Mouse (Mus musculus): ENCODE results near the gene St6gal2. TPM values are rescaled to one million over a fixed set of nuclear protein-coding genes. Genes with fewer than 3 reads are reported as not detected.

The St6gal2 gene
- polyA plus RNA-seq (2015; fragmentation: Nextera tagmentation; extraction: Ambion mirVana), result 0.20 and 0.29 TPM in 2 replicates

DNA sequence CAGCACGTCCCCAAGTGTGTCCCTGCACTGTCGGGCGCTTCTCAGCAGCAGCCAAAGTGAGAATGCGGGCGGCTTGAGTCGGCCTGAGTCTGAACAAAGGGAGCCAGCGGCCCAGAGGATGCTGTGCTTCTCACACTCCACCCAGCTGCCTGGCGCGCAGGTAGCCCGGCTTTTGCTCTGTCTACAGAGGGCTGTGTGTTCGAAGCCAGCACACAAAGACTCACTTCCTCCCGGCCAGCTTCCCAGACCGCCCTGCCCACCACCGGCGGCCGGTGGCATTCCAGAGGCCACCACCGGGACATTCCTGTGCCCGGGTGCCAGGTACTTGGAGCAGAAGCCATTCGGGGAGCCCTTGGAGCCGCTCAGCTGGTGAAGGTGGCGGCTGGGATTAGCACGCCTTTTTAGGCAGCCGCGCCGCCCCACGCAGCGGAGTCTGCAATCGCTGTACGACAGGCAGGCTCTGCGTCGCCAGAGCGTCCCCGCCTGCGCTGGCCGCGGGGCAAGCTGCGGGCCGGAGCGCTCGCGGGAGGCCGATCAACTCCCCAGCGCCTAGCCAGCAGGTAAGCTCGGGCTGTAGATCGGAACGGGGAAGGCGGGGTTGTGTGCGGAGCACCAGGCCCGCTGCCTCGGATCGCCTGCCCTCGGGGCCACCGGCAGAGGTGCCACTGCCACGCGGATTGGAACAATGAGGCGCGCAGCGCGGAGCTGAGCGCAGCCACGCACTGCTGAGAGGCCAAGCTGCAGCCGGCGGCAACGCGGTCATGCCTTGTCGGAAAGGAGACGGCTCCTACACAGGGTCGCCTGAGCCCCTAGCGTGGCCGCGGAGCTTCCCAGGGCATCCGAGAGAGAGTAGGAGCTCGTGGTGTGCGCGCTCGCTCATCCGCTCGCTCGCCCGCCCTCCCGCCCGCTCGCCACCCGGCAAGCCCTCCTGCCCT is at the start of gene St6gal2:
St6gal2 (plus strand) TSS at position 133 of the 935 bp plus-strand sequence.
- H3K9ac ChIP-seq, result peak within 1 kb of the TSS; percentile 68
- no peak within 1 kb of the TSS for H3K27ac ChIP-seq (replicated peaks)
- no peaks in the 10 kb centered on the region for H3K9me3 ChIP-seq
- peaks cover 12% of the 10 kb centered on the region; the same call in 1 of the 2 replicates for H3K4me1 ChIP-seq
- peak within 1 kb of the TSS; percentile 61 for H3K4me3 ChIP-seq
- H3K4me2 ChIP-seq, result peak within 1 kb of the TSS; percentile 94
- peaks cover 62% of the 10 kb centered on the region for H3K27me3 ChIP-seq (replicated peaks)
- no peak for ATAC-seq (ENCODE audit: extremely low read depth, insufficient number of reproducible peaks, low FRiP score, low TSS enrichment)
- no peaks in the 10 kb centered on the region for H3K36me3 ChIP-seq
- WGBS, result under 1% methylated on average over 84 of the region's 84 CpGs

DNA sequence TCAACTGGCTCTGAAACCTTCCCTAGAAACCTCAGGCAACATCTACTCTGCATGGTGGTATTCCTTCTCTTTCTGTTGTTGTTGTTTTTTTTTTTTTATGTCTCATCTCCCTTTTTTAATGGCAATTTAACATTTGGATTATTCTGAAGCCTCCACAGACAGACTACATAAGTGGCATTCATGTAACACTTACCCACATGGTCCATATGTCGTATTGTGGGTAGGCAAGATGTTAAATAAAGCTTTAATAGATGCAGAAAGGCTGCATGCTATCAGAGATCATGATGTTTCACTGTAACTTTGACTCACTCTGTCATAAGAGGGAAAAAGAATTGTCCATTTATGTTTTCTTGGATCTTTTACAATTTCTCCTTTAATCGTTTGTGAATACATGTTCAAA is 39.1 kb upstream of the St6gal2 start:
- no peak overlapping the region for H3K27ac ChIP-seq (replicated peaks)
- no peak overlapping the region for H3K9ac ChIP-seq
- no peaks in the 10 kb centered on the region for H3K4me1 ChIP-seq
- H3K4me2 ChIP-seq, result no peak overlapping the region
- H3K9me3 ChIP-seq, result no peaks in the 10 kb centered on the region
- 80% methylated on average over 2 of the region's 2 CpGs for WGBS
- H3K36me3 ChIP-seq, result no peaks in the 10 kb centered on the region
- H3K4me3 ChIP-seq, result no peak overlapping the region
- no peaks in the 10 kb centered on the region for H3K27me3 ChIP-seq (replicated peaks)
- no peak for ATAC-seq (ENCODE audit: extremely low read depth, insufficient number of reproducible peaks, low FRiP score, low TSS enrichment)

DNA sequence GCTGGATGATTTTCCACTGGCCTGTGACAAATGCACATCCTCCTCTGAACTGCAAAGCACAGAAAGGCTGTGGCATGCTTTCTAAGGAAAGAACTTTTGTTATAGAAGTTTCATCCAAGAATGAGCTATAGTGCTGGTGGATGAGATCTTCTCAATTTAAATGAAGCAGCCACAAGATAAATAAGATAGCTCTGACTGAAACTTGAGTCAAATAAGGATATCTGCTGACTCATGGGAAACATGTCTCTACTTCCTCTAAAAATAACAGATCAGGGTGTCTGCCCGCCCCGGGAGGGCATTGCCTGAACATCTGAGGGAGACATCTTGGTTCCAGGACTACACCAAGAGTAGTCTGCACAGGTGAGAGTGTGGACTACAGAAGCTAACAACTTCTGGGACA is 28.7 kb upstream of the St6gal2 start:
- Histone ChIP-seq H3K4me3 (no peak overlapping the region), H3K36me3 (no peaks in the 10 kb centered on the region), H3K4me2 (no peak overlapping the region), H3K9me3 (no peaks in the 10 kb centered on the region), H3K27ac (replicated peaks) (no peak overlapping the region), H3K9ac (no peak overlapping the region), H3K27me3 (replicated peaks) (no peaks in the 10 kb centered on the region), H3K4me1 (no peaks in the 10 kb centered on the region)
- ATAC-seq (ENCODE audit: extremely low read depth, insufficient number of reproducible peaks, low FRiP score, low TSS enrichment), result no peak
- WGBS, result 62% methylated on average over 2 of the region's 2 CpGs

DNA sequence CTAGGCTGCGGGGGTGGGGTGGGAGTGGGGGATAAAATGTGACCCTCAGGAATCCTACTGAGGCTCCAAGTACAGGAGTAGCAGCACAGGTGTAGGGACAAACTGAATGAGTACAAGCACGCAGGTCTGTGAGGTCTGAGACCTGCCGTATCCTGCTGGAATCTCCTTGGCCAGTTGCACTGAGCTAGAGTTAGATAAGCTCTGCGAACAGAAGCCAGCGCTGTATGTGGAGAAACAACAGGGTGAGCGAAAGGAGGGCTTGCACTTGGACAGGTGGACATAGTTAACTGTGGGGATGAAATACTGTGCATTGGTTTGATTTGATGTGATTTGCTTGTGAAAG is 974 bp downstream of the St6gal2 start:
- H3K4me3 ChIP-seq, result peak overlapping the region; percentile 61
- no peak overlapping the region for H3K27ac ChIP-seq (replicated peaks)
- H3K27me3 ChIP-seq (replicated peaks), result peaks cover 62% of the 10 kb centered on the region
- ATAC-seq (ENCODE audit: extremely low read depth, insufficient number of reproducible peaks, low FRiP score, low TSS enrichment), result no peak
- H3K4me2 ChIP-seq, result peak overlapping the region; percentile 94
- H3K36me3 ChIP-seq, result no peaks in the 10 kb centered on the region
- H3K9ac ChIP-seq, result peak overlapping the region; percentile 68
- no peaks in the 10 kb centered on the region for H3K9me3 ChIP-seq
- peaks cover 12% of the 10 kb centered on the region; the same call in 1 of the 2 replicates for H3K4me1 ChIP-seq
- 2% methylated on average over 6 of the region's 6 CpGs for WGBS

DNA sequence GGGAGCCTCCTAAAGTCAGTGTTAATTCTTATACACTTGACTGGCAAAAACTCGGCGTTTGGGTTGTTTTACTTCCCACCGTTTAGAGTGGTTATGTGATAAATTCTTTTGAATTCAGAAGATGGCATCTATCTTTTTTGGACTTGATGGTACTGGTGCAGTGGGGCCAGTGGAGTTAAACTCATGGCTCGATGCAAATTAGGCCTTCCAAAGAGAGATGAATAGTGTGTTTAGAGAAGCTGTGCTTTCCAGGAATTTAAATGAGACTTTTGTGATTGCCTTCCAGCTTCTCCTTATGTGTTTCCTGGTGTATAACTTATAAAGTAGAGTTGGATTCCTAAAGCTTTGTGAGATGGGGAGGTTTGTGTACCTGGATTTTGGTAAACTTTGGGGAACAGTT is 1.5 kb downstream of the St6gal2 start:
- no peaks in the 10 kb centered on the region for H3K36me3 ChIP-seq
- H3K4me1 ChIP-seq, result peaks cover 12% of the 10 kb centered on the region; the same call in 1 of the 2 replicates
- WGBS, result 42% methylated on average over 4 of the region's 4 CpGs
- no peak overlapping the region for H3K4me3 ChIP-seq
- no peaks in the 10 kb centered on the region for H3K9me3 ChIP-seq
- ATAC-seq (ENCODE audit: extremely low read depth, insufficient number of reproducible peaks, low FRiP score, low TSS enrichment), result no peak
- H3K9ac ChIP-seq, result no peak overlapping the region
- H3K27me3 ChIP-seq (replicated peaks), result peaks cover 62% of the 10 kb centered on the region
- H3K27ac ChIP-seq (replicated peaks), result no peak overlapping the region
- H3K4me2 ChIP-seq, result no peak overlapping the region; the same call in 1 of the 2 replicates

DNA sequence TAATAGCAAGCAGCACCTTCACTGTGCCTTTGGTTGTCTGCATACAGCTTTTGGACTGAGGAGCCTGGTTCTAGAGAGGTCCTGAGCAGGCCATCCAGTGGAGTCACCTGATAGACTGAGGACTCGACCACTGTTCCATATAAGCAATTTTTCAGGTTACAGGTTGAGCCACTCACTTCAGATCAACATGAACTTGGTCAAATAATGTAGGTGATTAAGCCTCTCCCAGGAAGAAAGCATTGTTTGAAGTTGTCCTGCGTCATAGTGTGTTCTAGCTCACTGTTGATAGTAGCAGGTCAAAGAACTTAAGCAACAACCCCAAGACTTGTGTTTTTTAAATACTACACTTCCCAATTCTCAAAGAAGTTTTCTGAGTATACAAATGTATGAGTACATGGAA is 5.8 kb downstream of the St6gal2 start:
- Histone ChIP-seq H3K27ac (replicated peaks) (no peak overlapping the region), H3K9ac (no peak overlapping the region), H3K36me3 (no peaks in the 10 kb centered on the region), H3K9me3 (no peaks in the 10 kb centered on the region), H3K27me3 (replicated peaks) (peaks cover 36% of the 10 kb centered on the region), H3K4me1 (peaks cover 3% of the 10 kb centered on the region; the same call in 1 of the 2 replicates), H3K4me2 (no peak overlapping the region), H3K4me3 (no peak overlapping the region)
- ATAC-seq (ENCODE audit: extremely low read depth, insufficient number of reproducible peaks, low FRiP score, low TSS enrichment), result no peak
- 47% methylated on average over 2 of the region's 2 CpGs for WGBS

DNA sequence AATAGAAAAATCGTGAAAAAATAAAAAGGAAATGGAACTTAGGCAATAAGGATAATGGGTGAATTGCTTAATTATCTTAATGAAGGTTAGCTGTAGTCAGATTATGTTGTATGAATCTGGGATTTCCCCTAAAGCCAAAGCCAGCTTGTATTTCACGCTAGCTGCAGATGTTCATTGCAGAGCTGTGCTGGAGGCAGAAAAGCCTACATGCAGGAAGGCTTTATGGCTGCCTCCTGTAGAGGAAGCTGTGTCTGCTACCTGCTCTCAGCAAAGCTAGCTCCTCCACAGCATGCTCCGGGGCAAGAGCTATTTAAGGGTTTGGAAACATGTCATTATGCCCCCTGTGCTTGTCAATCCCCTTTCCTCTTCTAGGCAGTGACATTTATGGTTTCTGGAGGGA is 9.3 kb downstream of the St6gal2 start:
- peaks cover 6% of the 10 kb centered on the region for H3K27me3 ChIP-seq (replicated peaks)
- H3K9ac ChIP-seq, result no peak overlapping the region
- no peak overlapping the region for H3K4me3 ChIP-seq
- WGBS, result 45% methylated on average over 3 of the region's 3 CpGs
- H3K27ac ChIP-seq (replicated peaks), result no peak overlapping the region
- no peaks in the 10 kb centered on the region for H3K4me1 ChIP-seq
- H3K4me2 ChIP-seq, result no peak overlapping the region
- H3K36me3 ChIP-seq, result no peaks in the 10 kb centered on the region
- no peak for ATAC-seq (ENCODE audit: extremely low read depth, insufficient number of reproducible peaks, low FRiP score, low TSS enrichment)
- H3K9me3 ChIP-seq, result no peaks in the 10 kb centered on the region

DNA sequence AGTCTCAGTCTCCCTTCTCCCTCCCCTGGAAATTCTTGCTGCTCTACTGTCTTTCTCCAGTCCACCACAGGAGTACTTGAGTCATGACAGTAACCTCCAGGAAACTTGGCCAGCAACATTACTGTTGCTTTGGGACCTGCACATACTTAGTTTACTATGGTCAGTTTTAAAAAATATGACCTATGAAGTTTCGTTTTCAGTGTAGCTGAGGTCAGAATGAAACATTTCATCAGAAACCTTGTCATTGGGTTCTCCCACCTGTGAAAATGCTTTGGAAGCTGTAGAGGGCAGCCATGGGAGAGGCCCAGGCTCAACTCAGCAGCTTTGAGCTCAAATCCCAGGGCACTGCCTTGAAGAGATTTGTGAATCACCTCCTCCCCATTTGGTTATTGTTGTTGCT is 15.0 kb downstream of the St6gal2 start:
- WGBS, result 58% methylated on average over 1 of the region's 1 CpGs
- no peak overlapping the region for H3K9ac ChIP-seq
- no peak for ATAC-seq (ENCODE audit: extremely low read depth, insufficient number of reproducible peaks, low FRiP score, low TSS enrichment)
- H3K27ac ChIP-seq (replicated peaks), result no peak overlapping the region
- no peaks in the 10 kb centered on the region for H3K9me3 ChIP-seq
- no peaks in the 10 kb centered on the region for H3K4me1 ChIP-seq
- H3K4me2 ChIP-seq, result no peak overlapping the region
- no peaks in the 10 kb centered on the region for H3K27me3 ChIP-seq (replicated peaks)
- no peaks in the 10 kb centered on the region for H3K36me3 ChIP-seq
- H3K4me3 ChIP-seq, result no peak overlapping the region

DNA sequence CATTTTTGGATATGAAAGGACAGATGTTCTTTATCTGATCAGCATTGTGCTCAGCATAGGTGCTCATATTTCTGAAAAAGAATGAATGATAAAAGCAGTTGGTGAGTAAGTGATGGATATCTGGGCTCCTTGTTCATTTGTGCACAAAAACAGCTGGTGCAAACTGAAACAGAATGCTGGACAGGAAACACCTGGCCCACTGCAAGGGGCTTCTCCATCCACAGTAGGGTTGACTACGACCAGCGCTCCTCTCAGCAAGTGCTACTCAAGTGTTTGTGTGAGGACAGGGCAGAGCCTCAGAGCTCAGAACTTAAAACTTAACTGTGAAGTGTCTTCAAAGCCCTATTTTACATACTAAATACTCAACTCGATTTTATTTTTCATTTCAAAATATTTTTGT is 22.4 kb downstream of the St6gal2 start:
- Histone ChIP-seq H3K36me3 (no peaks in the 10 kb centered on the region), H3K4me1 (no peaks in the 10 kb centered on the region), H3K9ac (no peak overlapping the region), H3K4me2 (no peak overlapping the region), H3K9me3 (no peaks in the 10 kb centered on the region), H3K27ac (replicated peaks) (no peak overlapping the region), H3K27me3 (replicated peaks) (no peaks in the 10 kb centered on the region), H3K4me3 (no peak overlapping the region)
- WGBS, result 73% methylated on average over 3 of the region's 3 CpGs
- no peak for ATAC-seq (ENCODE audit: extremely low read depth, insufficient number of reproducible peaks, low FRiP score, low TSS enrichment)

DNA sequence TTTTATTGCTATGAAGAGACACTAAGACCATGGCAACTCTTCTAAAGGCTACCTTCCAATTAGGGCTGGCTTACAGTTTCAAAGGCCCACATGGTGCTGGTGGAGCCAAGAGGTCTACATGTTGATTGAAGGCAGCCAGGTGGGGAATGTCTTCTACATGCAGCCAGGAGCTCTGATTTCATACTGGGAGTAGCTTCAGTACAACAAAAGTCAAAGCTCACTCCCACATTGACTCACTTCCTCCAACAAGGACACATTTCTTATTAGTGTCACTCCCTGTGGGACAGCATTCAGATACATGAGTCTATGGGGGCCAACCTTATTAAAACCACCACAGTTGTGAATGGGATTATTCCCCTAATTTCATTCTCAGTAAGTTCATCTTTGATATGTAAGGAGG is 23.8 kb downstream of the St6gal2 start:
- Histone ChIP-seq H3K9ac (no peak overlapping the region), H3K36me3 (no peaks in the 10 kb centered on the region), H3K4me1 (no peaks in the 10 kb centered on the region), H3K4me2 (no peak overlapping the region), H3K4me3 (no peak overlapping the region), H3K27me3 (replicated peaks) (no peaks in the 10 kb centered on the region), H3K27ac (replicated peaks) (no peak overlapping the region), H3K9me3 (no peaks in the 10 kb centered on the region)
- no peak for ATAC-seq (ENCODE audit: extremely low read depth, insufficient number of reproducible peaks, low FRiP score, low TSS enrichment)

DNA sequence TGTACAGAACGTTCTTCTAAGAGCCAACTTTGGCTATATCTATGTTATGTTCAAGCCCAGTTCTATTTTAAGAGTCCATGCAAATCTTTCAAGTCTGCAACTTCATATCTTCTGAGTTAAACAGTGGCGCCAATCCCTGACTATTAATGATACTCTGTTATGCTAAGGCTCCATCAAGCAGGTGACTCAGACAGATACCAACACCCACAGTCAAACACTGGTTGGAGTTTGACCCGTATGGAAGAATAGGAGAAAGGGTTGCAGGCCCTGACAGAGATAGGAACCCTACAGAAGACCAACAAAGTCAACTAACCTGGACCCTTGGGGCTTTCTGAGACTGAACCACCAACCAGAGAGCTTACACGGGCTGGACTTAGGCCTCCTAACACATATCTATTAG is 30.8 kb downstream of the St6gal2 start:
- no peak overlapping the region for H3K4me3 ChIP-seq
- H3K27ac ChIP-seq (replicated peaks), result no peak overlapping the region
- H3K36me3 ChIP-seq, result no peaks in the 10 kb centered on the region
- ATAC-seq (ENCODE audit: extremely low read depth, insufficient number of reproducible peaks, low FRiP score, low TSS enrichment), result no peak
- H3K9me3 ChIP-seq, result no peaks in the 10 kb centered on the region
- H3K9ac ChIP-seq, result no peak overlapping the region
- no peaks in the 10 kb centered on the region for H3K4me1 ChIP-seq
- 62% methylated on average over 4 of the region's 4 CpGs for WGBS
- H3K27me3 ChIP-seq (replicated peaks), result no peaks in the 10 kb centered on the region
- H3K4me2 ChIP-seq, result no peak overlapping the region

DNA sequence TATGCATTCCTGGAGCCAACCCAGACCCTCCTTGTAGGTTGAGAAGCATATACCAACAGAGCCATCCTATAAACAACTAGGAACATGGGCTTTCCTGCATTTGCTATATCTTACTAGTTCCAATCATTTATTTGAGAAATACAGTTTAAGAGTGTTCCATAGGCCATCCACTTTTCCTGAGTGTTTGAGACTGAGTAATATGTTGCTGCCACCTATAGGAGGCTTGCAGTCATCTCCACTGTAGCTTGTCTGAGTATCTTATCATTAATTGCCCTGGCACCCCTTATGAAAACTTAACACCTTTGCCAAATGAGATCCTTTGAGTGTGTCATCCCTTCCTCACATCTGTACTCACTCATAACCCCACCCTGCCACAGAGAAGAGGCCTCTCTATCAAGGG is 32.2 kb downstream of the St6gal2 start:
- no peak for ATAC-seq (ENCODE audit: extremely low read depth, insufficient number of reproducible peaks, low FRiP score, low TSS enrichment)
- Histone ChIP-seq H3K4me1 (no peaks in the 10 kb centered on the region), H3K4me3 (no peak overlapping the region), H3K27ac (replicated peaks) (no peak overlapping the region), H3K9me3 (no peaks in the 10 kb centered on the region), H3K36me3 (no peaks in the 10 kb centered on the region), H3K9ac (no peak overlapping the region), H3K4me2 (no peak overlapping the region), H3K27me3 (replicated peaks) (no peaks in the 10 kb centered on the region)

All from heart, embryonic 13.5 days (tissue).